Mouse (Mus musculus) MEL (cell line): Measurements from ENCODE around the gene Aff1. TPM values are rescaled to one million over a fixed set of nuclear protein-coding genes. Genes with fewer than 3 reads are reported as not detected.

Source experiments
- DNase-seq: peaks from one replicate; pipeline ENCODE4 v3.0.0; 2011; ENCODE audit warnings: low read depth, low spot score
- H3K27ac ChIP-seq: 2 replicates; pipeline ENCODE4 v1.5.1; 2012; ENCODE audit warnings: low read depth, mild to moderate bottlenecking, control low read depth, low read length, moderate library complexity; ENCODE audit not compliant: control insufficient read depth
- H3K27me3 ChIP-seq, 2 experiments: fragments of 150-350 bp in 1 of 2; sonication (generic) in 1 of 2; 2 replicates each; pipeline ENCODE4 v1.6.1; 2012; ENCODE audit warnings: low read length in 2 of 2, mild to moderate bottlenecking in 2 of 2, improper control_type of control experiment in 1 of 2, moderate library complexity in 1 of 2; ENCODE audit not compliant: insufficient read depth in 2 of 2, control insufficient read depth in 1 of 2
- H3K36me3 ChIP-seq, 2 experiments: 2 replicates each; pipeline ENCODE4 v1.6.1; 2012 to 2014; ENCODE audit warnings: low read length in 2 of 2, improper control_type of control experiment in 1 of 2, inconsistent platforms in 1 of 2, mild to moderate bottlenecking in 1 of 2; ENCODE audit not compliant: insufficient read depth in 2 of 2, control insufficient read depth in 1 of 2
- H3K4me1 ChIP-seq, 2 experiments: fragments of 150-350 bp in 1 of 2; sonication (generic) in 1 of 2; 2 replicates each; pipeline ENCODE4 v1.6.1; 2012; ENCODE audit warnings: low read length in 2 of 2, improper control_type of control experiment in 1 of 2, mild to moderate bottlenecking in 1 of 2; ENCODE audit not compliant: insufficient read depth in 2 of 2, control insufficient read depth in 1 of 2
- H3K4me3 ChIP-seq, 2 experiments: fragments of 150-350 bp in 1 of 2; sonication (generic) in 1 of 2; 2 replicates each; pipeline ENCODE4 v1.5.1; 2012; ENCODE audit warnings: low read depth in 2 of 2, low read length in 2 of 2, mild to moderate bottlenecking in 2 of 2, moderate library complexity in 2 of 2, control low read depth in 1 of 2, improper control_type of control experiment in 1 of 2; ENCODE audit not compliant: control insufficient read depth in 1 of 2, insufficient read depth in 1 of 2
- H3K79me2 ChIP-seq: 2 replicates; pipeline ENCODE4 v1.6.1; 2012; ENCODE audit warnings: mild to moderate bottlenecking, low read length, moderate library complexity; ENCODE audit not compliant: control insufficient read depth, poor library complexity, insufficient read depth
- H3K9ac ChIP-seq: 2 replicates; pipeline ENCODE4 v1.6.1; 2012; ENCODE audit warnings: low read depth, mild to moderate bottlenecking, control low read depth, low read length, moderate library complexity; ENCODE audit not compliant: control insufficient read depth, poor library complexity, severe bottlenecking
- H3K9me3 ChIP-seq: fragments of 150-350 bp; sonication (generic); replicated peaks from 2 replicates; pipeline ENCODE4 v1.6.1; 2012; ENCODE audit warnings: mild to moderate bottlenecking, low read length, improper control_type of control experiment, moderate library complexity; ENCODE audit not compliant: insufficient read depth
- BHLHE40 ChIP-seq: IDR thresholded peaks from 2 replicates; pipeline ENCODE4 v1.6.1; 2012; ENCODE audit warnings: low read depth, mild to moderate bottlenecking, inconsistent platforms, low read length, improper control_type of control experiment, borderline replicate concordance
- CHD1 ChIP-seq: IDR thresholded peaks from 2 replicates; pipeline ENCODE4 v1.6.1; 2012; ENCODE audit warnings: low read depth, mild to moderate bottlenecking, inconsistent platforms, low read length, improper control_type of control experiment
- CHD2 ChIP-seq: IDR thresholded peaks from 2 replicates; pipeline ENCODE4 v1.6.1; 2011; ENCODE audit warnings: low read length, improper control_type of control experiment
- CTCF ChIP-seq, 3 experiments: IDR thresholded peaks in 2 of 3; conservative IDR thresholded peaks in 1 of 3; 2 replicates each; pipeline ENCODE4 v1.5.1; 2011 to 2012; ENCODE audit warnings: low read length in 3 of 3, low read depth in 2 of 3, mild to moderate bottlenecking in 2 of 3, improper control_type of control experiment in 1 of 3, inconsistent platforms in 1 of 3, mixed read lengths in 1 of 3, moderate library complexity in 1 of 3; ENCODE audit not compliant: control insufficient read depth in 1 of 3, insufficient read depth in 1 of 3, poor library complexity in 1 of 3, severe bottlenecking in 1 of 3
- EP300 ChIP-seq, 2 experiments: IDR thresholded peaks; 2 replicates each; pipeline ENCODE4 v1.6.1; 2011; ENCODE audit warnings: improper control_type of control experiment in 2 of 2, low read length in 2 of 2, low read depth in 1 of 2, mild to moderate bottlenecking in 1 of 2
- ETS1 ChIP-seq: IDR thresholded peaks from 2 replicates; pipeline ENCODE4 v1.6.1; 2012; ENCODE audit warnings: low read depth, mild to moderate bottlenecking, inconsistent platforms, low read length, improper control_type of control experiment, moderate library complexity
- GATA1 ChIP-seq: IDR thresholded peaks from 2 replicates; pipeline ENCODE4 v1.6.1; 2011; ENCODE audit warnings: low read depth, low read length, improper control_type of control experiment
- HCFC1 ChIP-seq: IDR thresholded peaks from 2 replicates; pipeline ENCODE4 v1.6.1; 2012; ENCODE audit warnings: low read depth, mild to moderate bottlenecking, inconsistent platforms, low read length, improper control_type of control experiment, moderate library complexity
- KAT2A ChIP-seq: conservative IDR thresholded peaks from 2 replicates; pipeline ENCODE4 v1.6.1; 2012; ENCODE audit warnings: low read depth, low read length, improper control_type of control experiment, inconsistent platforms
- MAFK ChIP-seq: IDR thresholded peaks from 2 replicates; pipeline ENCODE4 v1.6.1; 2011; ENCODE audit warnings: low read depth, mild to moderate bottlenecking, low read length, improper control_type of control experiment, borderline replicate concordance
- MAX ChIP-seq: IDR thresholded peaks from 2 replicates; pipeline ENCODE4 v1.6.1; 2011; ENCODE audit warnings: low read length, improper control_type of control experiment
- MXI1 ChIP-seq: IDR thresholded peaks from 2 replicates; pipeline ENCODE4 v1.6.1; 2011; ENCODE audit warnings: mild to moderate bottlenecking, low read depth, low read length, improper control_type of control experiment
- MYB ChIP-seq: IDR thresholded peaks from 2 replicates; pipeline ENCODE4 v1.6.1; 2011; ENCODE audit warnings: mild to moderate bottlenecking, low read depth, low read length, improper control_type of control experiment
- MYC ChIP-seq: IDR thresholded peaks from 2 replicates; pipeline ENCODE4 v1.6.1; 2011; ENCODE audit warnings: low read depth, mild to moderate bottlenecking, low read length, improper control_type of control experiment, moderate library complexity
- NRF1 ChIP-seq: IDR thresholded peaks from 2 replicates; pipeline ENCODE4 v1.6.1; 2014; ENCODE audit warnings: low read depth, mild to moderate bottlenecking, inconsistent platforms, low read length, improper control_type of control experiment, moderate library complexity; ENCODE audit not compliant: poor library complexity, insufficient read depth, severe bottlenecking
- POLR2AphosphoS2 ChIP-seq: IDR thresholded peaks from 2 replicates; pipeline ENCODE4 v1.6.1; 2011; ENCODE audit warnings: low read length, improper control_type of control experiment
- POLR2AphosphoS5 ChIP-seq: IDR thresholded peaks from 2 replicates; pipeline ENCODE4 v1.6.1; 2012; ENCODE audit warnings: low read depth, borderline replicate concordance, mild to moderate bottlenecking, inconsistent platforms, low read length, moderate library complexity, mixed read lengths
- RAD21 ChIP-seq: IDR thresholded peaks from 2 replicates; pipeline ENCODE4 v1.6.1; 2011; ENCODE audit warnings: mild to moderate bottlenecking, low read depth, low read length, improper control_type of control experiment
- RCOR1 ChIP-seq: IDR thresholded peaks from 2 replicates; pipeline ENCODE4 v1.6.1; 2012; ENCODE audit warnings: low read depth, mild to moderate bottlenecking, inconsistent platforms, low read length, improper control_type of control experiment
- SIN3A ChIP-seq: IDR thresholded peaks from 2 replicates; pipeline ENCODE4 v1.6.1; 2012; ENCODE audit warnings: low read length, improper control_type of control experiment, inconsistent platforms
- SMC3 ChIP-seq: IDR thresholded peaks from 2 replicates; pipeline ENCODE4 v1.6.1; 2011; ENCODE audit warnings: low read depth, low read length, improper control_type of control experiment
- TBP ChIP-seq: IDR thresholded peaks from 2 replicates; pipeline ENCODE4 v1.8.0; 2011; ENCODE audit warnings: low read depth, low read length, improper control_type of control experiment
- UBTF ChIP-seq: IDR thresholded peaks from 2 replicates; pipeline ENCODE4 v1.6.1; 2012; ENCODE audit warnings: low read depth, mild to moderate bottlenecking, inconsistent platforms, low read length, improper control_type of control experiment, moderate library complexity, borderline replicate concordance; ENCODE audit not compliant: insufficient read depth
- USF1 ChIP-seq: IDR thresholded peaks from 2 replicates; pipeline ENCODE4 v1.6.1; 2014; ENCODE audit warnings: low read depth, mild to moderate bottlenecking, inconsistent platforms, low read length, improper control_type of control experiment, moderate library complexity
- USF2 ChIP-seq, 2 experiments: IDR thresholded peaks; 2 replicates each; pipeline ENCODE4 v1.6.1; 2011 to 2012; ENCODE audit warnings: improper control_type of control experiment in 2 of 2, low read length in 2 of 2, borderline replicate concordance in 1 of 2, inconsistent platforms in 1 of 2, low read depth in 1 of 2, mild to moderate bottlenecking in 1 of 2; ENCODE audit not compliant: insufficient read depth in 1 of 2
- ZC3H11A ChIP-seq: IDR thresholded peaks from 2 replicates; pipeline ENCODE4 v1.6.1; 2012; ENCODE audit warnings: low read depth, mild to moderate bottlenecking, inconsistent platforms, low read length, improper control_type of control experiment
- ZMIZ1 ChIP-seq: IDR thresholded peaks from 2 replicates; pipeline ENCODE4 v1.6.1; 2012; ENCODE audit warnings: low read depth, mild to moderate bottlenecking, inconsistent platforms, low read length, improper control_type of control experiment, moderate library complexity
- polyA plus RNA-seq, 2 experiments: library from polyadenylated mRNA; stranded (reverse) in 1 of 2; unstranded in 1 of 2; fragments of >175 nt in 1 of 2; fragments of >200 nt in 1 of 2; gene quantifications; 2 replicates each; pipeline versions ENCODE4 v1.2.1 to v1.2.4; 2012; ENCODE audit warnings: low replicate concordance in 2 of 2, low read depth in 1 of 2; ENCODE audit not compliant: insufficient read length in 2 of 2, insufficient read depth in 1 of 2, missing spikeins in 1 of 2
- total RNA-seq: library from RNA; depleted of rRNA; stranded (reverse); fragments of 300-350 nt; gene quantifications from 2 replicates; pipeline ENCODE4 v1.2.3, GENCODE M21; 2012

The Aff1 gene
- total and polyA plus RNA-seq, 3 experiments = 5.4 to 13.4 TPM; not detected in 1

- Histone ChIP-seq H3K79me2 (no peaks in the 10 kb centered on the region), H3K4me3 (no peak overlapping the region), H3K27me3 (peaks cover 0 to 2% of the 10 kb centered on the region in 2 experiments; a peak in 1 of 4 replicates), H3K9ac (no peak overlapping the region), H3K27ac (no peak overlapping the region)
- DNase-seq = no peak
- TF ChIP-seq TBP = no peak
- TF ChIP-seq ZMIZ1 = no peak
- TF ChIP-seq NRF1 = no peak
- TF ChIP-seq, all 39 proteins: peak for 0
- Histone ChIP-seq H3K9me3 (no peaks in the 10 kb centered on the region), H3K36me3 (no peaks in the 10 kb centered on the region), H3K4me1 (no peaks in the 10 kb centered on the region)
Measured at GRCm38 (mm10) chr5:103699537-103699936, 7.4 kb downstream of the Aff1 start.

DNA sequence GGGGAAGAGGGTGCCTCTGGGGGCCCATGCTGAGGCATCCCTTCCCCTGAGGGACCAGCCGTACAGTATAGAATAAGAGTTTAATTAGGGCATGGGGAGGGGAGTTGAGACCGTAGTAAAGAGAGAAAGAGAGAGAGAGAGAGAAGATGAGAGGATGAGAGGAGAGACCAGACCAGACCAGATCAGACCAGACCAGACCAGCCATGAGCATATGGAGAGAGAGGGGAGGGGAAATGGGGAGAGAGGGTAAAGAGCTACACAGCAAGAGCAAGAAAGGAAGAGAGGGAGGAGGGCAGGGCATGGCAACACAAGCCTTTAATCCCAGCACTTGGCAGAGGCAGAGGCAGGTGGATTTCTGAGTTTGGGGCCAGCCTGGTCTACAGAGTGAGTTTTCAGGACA, 8.5 kb downstream of the Aff1 start:
- no peaks in the 10 kb centered on the region for H3K4me1 ChIP-seq

GRCm38 (mm10) chr5:103701466-103701865, 9.3 kb downstream of the Aff1 start:
- H3K36me3 ChIP-seq = no peaks in the 10 kb centered on the region
- no peak for TF ChIP-seq GATA1
- TF ChIP-seq RAD21 = peak; percentile 27
- TF ChIP-seq POLR2AphosphoS2 = no peak
- TF ChIP-seq BHLHE40 = no peak
- no peak for TF ChIP-seq MAX
- TF ChIP-seq MAFK = no peak
- TF ChIP-seq SMC3 = peak; percentile 34; the same call in 1 of the 2 replicates
- no peak for TF ChIP-seq CHD1
- TF ChIP-seq RCOR1 = no peak
- no peak for TF ChIP-seq USF2 (IDR thresholded peaks at IDR 0.05; ENCODE audit: borderline replicate concordance in 1 of 2, insufficient read depth in 1 of 2, low read depth in 1 of 2, low read length in 2 of 2)
- 0 out of 2 replicates have a peak, but pooled peaks have one; percentile 11 for TF ChIP-seq ZC3H11A
- TF ChIP-seq MYB = no peak
- TF ChIP-seq TBP = no peak
- no peak for TF ChIP-seq UBTF
- TF ChIP-seq CTCF (IDR thresholded peaks at IDR 0.05 in 2 of 3, conservative IDR thresholded peaks at IDR 0.05 in 1 of 3; ENCODE audit: control insufficient read depth in 1 of 3, insufficient read depth in 1 of 3, low read depth in 2 of 3, low read length in 3 of 3, poor library complexity in 1 of 3, severe bottlenecking in 1 of 3) = peak; percentile 54 to 68 (median 55)
- no peak for TF ChIP-seq HCFC1
- TF ChIP-seq POLR2AphosphoS5 = no peak
- no peak for TF ChIP-seq MYC
- TF ChIP-seq SIN3A = no peak

More for the DNA sequence above, 8.5 kb downstream of the Aff1 start:
- Histone ChIP-seq H3K4me3 (no peak overlapping the region), H3K9me3 (no peaks in the 10 kb centered on the region), H3K36me3 (no peaks in the 10 kb centered on the region), H3K27ac (no peak overlapping the region), H3K79me2 (no peaks in the 10 kb centered on the region), H3K9ac (no peak overlapping the region), H3K27me3 (peaks cover 0 to 2% of the 10 kb centered on the region in 2 experiments; a peak in 1 of 4 replicates)
- TF ChIP-seq POLR2AphosphoS5 = no peak
- no peak for TF ChIP-seq RAD21
- TF ChIP-seq SMC3 = no peak
- TF ChIP-seq CTCF (IDR thresholded peaks at IDR 0.05 in 2 of 3, conservative IDR thresholded peaks at IDR 0.05 in 1 of 3; ENCODE audit: control insufficient read depth in 1 of 3, insufficient read depth in 1 of 3, low read depth in 2 of 3, low read length in 3 of 3, poor library complexity in 1 of 3, severe bottlenecking in 1 of 3) = no peak
- no peak for TF ChIP-seq MAFK
- no peak for TF ChIP-seq ETS1
- no peak for TF ChIP-seq KAT2A
- no peak for TF ChIP-seq EP300 (IDR thresholded peaks at IDR 0.05; ENCODE audit: low read depth in 1 of 2, low read length in 2 of 2)
- no peak for TF ChIP-seq MXI1
- no peak for TF ChIP-seq USF1
- no peak for TF ChIP-seq MYC
- TF ChIP-seq CHD2 = no peak
- DNase-seq = no peak

More at GRCm38 (mm10) chr5:103701466-103701865, 9.3 kb downstream of the Aff1 start:
- Histone ChIP-seq H3K27ac (no peak overlapping the region), H3K27me3 (peaks cover 0 to 2% of the 10 kb centered on the region in 2 experiments; a peak in 1 of 4 replicates), H3K4me3 (no peak overlapping the region), H3K4me1 (peaks cover 0 to 8% of the 10 kb centered on the region in 2 experiments; a peak in 2 of 4 replicates), H3K79me2 (no peaks in the 10 kb centered on the region), H3K9ac (no peak overlapping the region), H3K9me3 (no peaks in the 10 kb centered on the region)
- DNase-seq = peak; percentile 46
